Mouse (Mus musculus): ENCODE results near the gene Nodal.

The Nodal gene

GRCm38 (mm10) chr10:61399156-61399734, 18.5 kb upstream of the Nodal start:
- DNase-seq: peak; percentile 96

- DNase-seq: no peak
Observed at GRCm38 (mm10) chr10:61400407-61400806, 17.4 kb upstream of the Nodal start.

GRCm38 (mm10) chr10:61402480-61402879, 15.3 kb upstream of the Nodal start:
- no peak for DNase-seq

- no peak for DNase-seq
Observed at GRCm38 (mm10) chr10:61402911-61403310, 14.9 kb upstream of the Nodal start.

- no peak for DNase-seq
Observed at GRCm38 (mm10) chr10:61405958-61406357, 11.8 kb upstream of the Nodal start.

- DNase-seq: no peak
Observed at GRCm38 (mm10) chr10:61409776-61410175, 8.0 kb upstream of the Nodal start.

GRCm38 (mm10) chr10:61410193-61410592, 7.6 kb upstream of the Nodal start:
- DNase-seq: no peak

GRCm38 (mm10) chr10:61412910-61413625, 4.7 kb upstream of the Nodal start:
- DNase-seq: no peak

GRCm38 (mm10) chr10:61415240-61415639, 2.5 kb upstream of the Nodal start:
- no peak for DNase-seq

GRCm38 (mm10) chr10:61415890-61416289, 1.9 kb upstream of the Nodal start:
- DNase-seq: no peak

GRCm38 (mm10) chr10:61416561-61416960, 1.2 kb upstream of the Nodal start:
- no peak for DNase-seq

GRCm38 (mm10) chr10:61417046-61417445, 726 bp upstream of the Nodal start:
- DNase-seq: no peak

GRCm38 (mm10) chr10:61418131-61418900, 544 bp downstream of the Nodal start:
- DNase-seq: peak; percentile 94

GRCm38 (mm10) chr10:61419146-61419545, 1.4 kb downstream of the Nodal start:
- DNase-seq: peak; percentile 94

GRCm38 (mm10) chr10:61420011-61420410, 2.2 kb downstream of the Nodal start:
- DNase-seq: peak; percentile 97

GRCm38 (mm10) chr10:61422861-61423260, 5.1 kb downstream of the Nodal start:
- peak; percentile 95 for DNase-seq

- DNase-seq: peak; percentile 92
Observed at GRCm38 (mm10) chr10:61423289-61423688, 5.5 kb downstream of the Nodal start.

- DNase-seq: no peak
Observed at GRCm38 (mm10) chr10:61424500-61424899, 6.7 kb downstream of the Nodal start.

GRCm38 (mm10) chr10:61425047-61425446, 7.3 kb downstream of the Nodal start:
- no peak for DNase-seq

GRCm38 (mm10) chr10:61426251-61426757, 8.5 kb downstream of the Nodal start:
- DNase-seq: peak; percentile 99

- DNase-seq: no peak
Observed at GRCm38 (mm10) chr10:61427951-61428350, 10.2 kb downstream of the Nodal start.

GRCm38 (mm10) chr10:61428416-61428815, 10.6 kb downstream of the Nodal start:
- no peak for DNase-seq

- DNase-seq: no peak
Observed at GRCm38 (mm10) chr10:61429043-61429442, 11.3 kb downstream of the Nodal start.

- DNase-seq: no peak
Observed at GRCm38 (mm10) chr10:61431375-61431774, 13.6 kb downstream of the Nodal start.

Measured in heart, adult 11 months (tissue).